Comparison of ENCODE assay signal across 8 mouse cellular contexts in genomic region chr10:107272131-107272803, GRCm38 (mm10). TPM values are rescaled to one million over a fixed set of nuclear protein-coding genes. Genes with fewer than 3 reads are reported as not detected.
DNase-seq lines count a peak whose midpoint lies in the region; ATAC-seq and TF ChIP-seq lines count a peak whose summit lies in the region.

No protein-coding gene starts in this region.

- intact Hi-C loops in heart, postnatal 10 days (cut with DNase I) = loop anchor here (5.0 kb wide), 1 partner anchor 115 kb away; no protein-coding TSS in a partner anchor

- peak; percentile 43 for DNase-seq in adrenal gland, postnatal 25 days
- peak; percentile 15 to 18 for DNase-seq in heart, postnatal 10 days
- DNase-seq in kidney, postnatal 4 days = peak; percentile 56 to 64
- DNase-seq in lung, postnatal 10 days = peak; percentile 7
- peak; percentile 25 for DNase-seq in right cerebral cortex, postnatal 14 days

- no peak overlapping the region for H3K27ac ChIP-seq in embryonic fibroblast, embryonic 13.5 days (ENCODE audit: insufficient read depth, low read length)

- H3ac ChIP-seq in C2C12 (ENCODE audit: control insufficient read depth, insufficient read length, low read depth) = peak overlapping the region; percentile 60

- H3K79me3 ChIP-seq in C2C12 (ENCODE audit: low read depth) = no peaks in the 10 kb centered on the region

- H3K36me3 ChIP-seq in C2C12 (ENCODE audit: control insufficient read depth, insufficient read depth) = no peaks in the 10 kb centered on the region

- no peak for ATAC-seq in megakaryocyte-erythroid progenitor cell, adult 5-6 weeks (replicated peaks; ENCODE audit: low FRiP score, low TSS enrichment, poor library complexity, severe bottlenecking)

- no peak for TF ChIP-seq POLR2A in embryonic fibroblast, embryonic 13.5 days (IDR thresholded peaks at IDR 0.05; ENCODE audit: low read depth, low read length)

- TF ChIP-seq CTCF in C2C12 (IDR thresholded peaks at IDR 0.05; ENCODE audit: control insufficient read depth, insufficient read depth, insufficient read length) = no peak
- TF ChIP-seq CTCF in embryonic fibroblast, embryonic 13.5 days (IDR thresholded peaks at IDR 0.05; ENCODE audit: borderline replicate concordance, insufficient read depth, low read length) = no peak

- no peaks in the 10 kb centered on the region for H3K27me3 ChIP-seq in C2C12 (ENCODE audit: control insufficient read depth, insufficient read depth, insufficient read length)

- H3K79me2 ChIP-seq in C2C12 (ENCODE audit: control insufficient read depth, insufficient read depth) = no peaks in the 10 kb centered on the region

- H3K4me3 ChIP-seq in C2C12 (ENCODE audit: insufficient read depth, poor library complexity, severe bottlenecking) = no peak overlapping the region
- H3K4me3 ChIP-seq in embryonic fibroblast, embryonic 13.5 days (ENCODE audit: insufficient read depth, low read length) = peak overlapping the region; percentile 54

- H3K4me1 ChIP-seq in embryonic fibroblast, embryonic 13.5 days (ENCODE audit: control insufficient read depth, insufficient read depth, low read length) = no peaks in the 10 kb centered on the region

TF ChIP-seq in C2C12, 6 proteins besides CTCF, POLR2A, EP300 and RAD21:
- TF ChIP-seq CEBPB (IDR thresholded peaks at IDR 0.05; ENCODE audit: low read depth) (no peak), MYOD1 (IDR thresholded peaks at IDR 0.05; ENCODE audit: control insufficient read depth, insufficient read length, low read depth) (no peak), MYOG (IDR thresholded peaks at IDR 0.05; ENCODE audit: control insufficient read depth, extremely low read depth, insufficient read length) (no peak), FOSL1 (IDR thresholded peaks at IDR 0.05; ENCODE audit: insufficient read depth, low read length, poor library complexity, severe bottlenecking) (no peak), MAX (IDR thresholded peaks at IDR 0.05) (no peak), USF1 (IDR thresholded peaks at IDR 0.05; ENCODE audit: low read depth) (no peak)

RNA-seq across cellular contexts. Expression of gene Lin7a, which starts 0.8 kb away (rescaled TPM):
- 0.19 TPM for polyA plus RNA-seq in C2C12 (2012; fragmentation: generic; extraction: Trizol)
- total RNA-seq in adrenal gland, postnatal 25 days (2021) = 1.4 and 1.6 TPM in 2 replicates
- polyA plus RNA-seq in embryonic fibroblast, embryonic 13.5 days (2011; ENCODE audit: insufficient read length, low read depth, missing spikeins) = 0.75 and 1.5 TPM in 2 replicates
- total RNA-seq in heart, postnatal 10 days (2021) = 1 to 10 TPM; 1.6 to 2.5 TPM
- not detected in 2 replicates for total RNA-seq in megakaryocyte-erythroid progenitor cell, adult 5-6 weeks (2014; fragmentation: Nextera tagmentation)
- total RNA-seq in megakaryocyte-erythroid progenitor cell, adult 5-6 weeks (2017) = not detected in 2 replicates

Comparison
In these comparisons a context has a peak if more than half of its experiments do, and no peak if none do; other contexts are left out.
1. DNase-seq: peak in every context shown above with its lines; median percentile 60 in kidney, postnatal 4 days; 43 in adrenal gland, postnatal 25 days; 25 in right cerebral cortex, postnatal 14 days; 16 in heart, postnatal 10 days; 7 in lung, postnatal 10 days.